Mouse (Mus musculus): ENCODE data around the gene Apoc2. TPM values are rescaled to one million over a fixed set of nuclear protein-coding genes. Genes with fewer than 3 reads are reported as not detected.
A peak's percentile ranks its signal among the peaks of the same experiment; 100 is the strongest.

The Apoc2 gene
- total RNA-seq, 2 experiments from 2014 or later = 8.0 TPM; not detected in 1

DNA sequence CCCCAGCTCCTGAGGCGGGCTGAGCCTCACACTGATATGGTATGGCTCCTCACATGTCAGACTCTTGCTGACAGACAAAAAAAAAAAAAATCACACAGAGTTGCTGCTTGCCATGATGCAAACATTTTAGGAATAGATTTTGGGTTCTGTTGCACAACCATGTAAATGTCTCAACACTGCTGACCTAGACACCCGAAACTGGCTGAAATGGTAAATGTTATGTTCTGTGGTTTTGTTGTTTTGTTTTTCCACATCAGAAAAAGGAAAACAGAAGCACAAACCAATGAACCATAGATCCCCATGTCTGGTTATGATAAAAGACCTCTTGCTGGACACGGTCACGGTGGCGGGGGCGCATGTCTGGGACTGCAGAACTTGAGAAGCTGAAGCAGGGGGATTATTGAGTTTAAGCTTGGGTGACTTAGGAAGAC lies 6.0 kb upstream of the Apoc2 start:
- ATAC-seq (replicated peaks; ENCODE audit: low FRiP score, poor library complexity, severe bottlenecking) = no peak

DNA sequence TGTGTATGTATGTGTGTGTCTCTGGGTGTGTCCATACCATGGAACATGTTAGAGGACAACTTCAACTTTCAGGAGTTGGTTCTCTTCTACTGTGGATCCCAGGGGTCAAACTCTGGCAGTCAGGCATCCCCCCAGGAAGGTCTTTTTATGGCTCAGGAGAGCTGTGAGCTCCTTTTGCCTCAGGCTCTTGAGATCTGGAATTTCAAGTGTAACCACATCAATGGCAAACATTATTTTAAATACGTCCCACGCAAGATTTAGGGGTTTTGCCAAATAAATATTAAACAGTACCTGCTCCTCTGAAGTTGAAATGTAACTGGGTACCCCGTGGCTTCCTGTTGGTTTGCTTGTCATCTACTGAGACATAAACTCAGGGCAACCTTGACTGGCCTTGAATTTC lies 5.2 kb upstream of the Apoc2 start:
- no peak for ATAC-seq (replicated peaks; ENCODE audit: low FRiP score, poor library complexity, severe bottlenecking)

DNA sequence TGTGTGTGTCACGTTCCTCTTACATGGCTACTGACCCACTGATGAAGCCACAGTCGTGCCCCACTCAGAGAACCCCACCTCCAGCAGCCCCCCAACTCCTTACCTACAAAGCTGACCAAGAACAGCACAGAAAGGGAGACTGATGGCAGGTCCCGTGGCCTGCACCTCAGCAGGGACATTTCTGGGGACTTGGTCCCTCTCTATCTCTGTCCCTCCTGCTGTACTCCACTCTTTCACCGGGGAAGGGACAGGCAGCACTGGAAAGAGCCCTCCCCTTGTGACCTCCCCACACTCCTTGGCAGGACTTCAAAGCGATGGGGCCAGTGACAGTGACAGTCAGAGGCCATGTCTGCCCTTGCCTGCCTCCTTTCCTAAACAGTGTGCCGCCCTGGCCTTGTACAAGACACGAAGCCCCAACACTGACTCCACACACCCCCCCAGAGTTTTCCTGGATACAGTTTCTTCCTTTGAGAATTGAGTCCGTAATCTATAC lies 3.5 kb upstream of the Apoc2 start, which contains the start of the genes Gm44805 and Apoc4:
Gm44805 (minus strand) TSS at position 222 of the 493 bp plus-strand sequence.
Apoc4 (minus strand) TSS at position 278 of the 493 bp plus-strand sequence.
- no peak for ATAC-seq (replicated peaks; ENCODE audit: low FRiP score, poor library complexity, severe bottlenecking)

DNA sequence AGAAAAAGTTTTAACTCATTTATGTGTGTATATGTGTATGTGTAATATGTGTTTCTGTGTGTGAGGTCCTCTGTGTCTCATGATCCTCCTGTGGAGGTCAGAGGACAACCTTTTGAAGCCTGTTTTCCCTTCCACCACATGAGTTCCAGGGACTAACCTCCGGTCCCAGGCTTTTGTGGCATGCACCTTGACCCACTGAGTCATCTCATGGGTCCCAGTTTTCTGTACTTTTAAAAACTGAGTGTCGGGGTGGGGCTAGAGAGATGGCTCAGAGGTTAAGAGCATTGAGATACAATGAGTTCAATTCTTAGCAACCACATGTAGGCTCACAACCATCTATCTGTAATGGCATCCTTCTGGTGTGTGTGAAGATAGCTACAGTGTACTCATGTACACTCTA lies 3.0 kb upstream of the Apoc2 start:
- ATAC-seq (replicated peaks; ENCODE audit: low FRiP score, poor library complexity, severe bottlenecking) = no peak

DNA sequence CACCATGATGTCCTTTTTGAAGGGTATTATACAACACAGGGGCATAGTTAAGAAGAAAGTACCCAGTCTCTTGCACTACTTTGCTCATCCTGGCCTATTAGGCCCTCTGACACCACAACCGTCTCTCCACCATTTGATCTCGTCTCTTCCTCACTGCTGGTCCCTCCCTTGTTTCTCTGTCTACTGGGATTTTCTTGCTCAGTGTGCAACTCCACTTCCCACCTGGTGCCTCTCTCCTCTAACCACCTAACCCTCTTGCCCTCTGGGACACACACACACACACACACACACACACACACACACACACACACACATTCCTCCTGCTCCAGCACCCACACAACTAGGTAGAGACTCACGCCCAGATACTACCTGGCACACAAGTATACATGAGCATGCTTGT lies 1.2 kb upstream of the Apoc2 start:
- no peak for ATAC-seq (replicated peaks; ENCODE audit: low FRiP score, poor library complexity, severe bottlenecking)

DNA sequence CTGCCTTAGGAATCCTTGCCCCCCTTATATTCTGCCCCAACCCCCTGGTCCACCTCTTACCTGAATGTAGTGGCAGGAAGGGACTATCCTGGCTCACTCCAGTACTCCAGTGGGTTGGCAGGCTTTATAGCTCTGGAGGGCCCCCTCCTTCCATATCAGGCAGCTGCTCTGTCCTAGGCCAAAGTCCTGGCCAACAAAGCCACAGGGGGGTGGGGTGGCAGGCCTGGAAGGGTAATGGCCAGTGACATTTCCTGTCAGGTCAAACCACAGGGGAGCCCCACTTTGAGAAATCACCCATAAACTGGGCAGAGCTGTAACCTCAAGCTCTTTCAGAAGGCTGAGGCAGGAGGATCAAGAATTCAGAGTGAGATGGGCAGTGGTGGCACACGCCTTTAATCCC lies 1.1 kb downstream of the Apoc2 start:
- ATAC-seq (replicated peaks; ENCODE audit: low FRiP score, poor library complexity, severe bottlenecking) = no peak

DNA sequence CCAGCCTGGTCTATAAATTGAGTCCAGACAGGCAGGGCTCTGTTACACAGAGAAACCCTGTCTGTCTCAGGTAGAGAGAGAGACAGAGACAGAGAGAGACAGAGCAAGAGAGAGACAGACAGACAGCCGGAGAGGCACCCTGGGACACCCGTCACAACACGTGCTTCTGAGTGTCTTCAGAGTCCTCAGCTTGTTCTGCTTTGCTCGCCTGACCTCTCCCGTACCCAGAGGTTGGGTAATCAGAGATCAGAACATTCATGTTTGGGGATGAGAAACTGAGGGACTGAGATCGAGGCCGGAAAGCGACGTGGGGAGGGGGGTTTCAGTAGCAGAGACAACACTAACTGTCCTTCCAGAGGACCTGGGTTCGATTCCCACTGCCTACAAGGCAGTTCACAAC lies 1.9 kb downstream of the Apoc2 start:
- ATAC-seq (replicated peaks; ENCODE audit: low FRiP score, poor library complexity, severe bottlenecking) = no peak

DNA sequence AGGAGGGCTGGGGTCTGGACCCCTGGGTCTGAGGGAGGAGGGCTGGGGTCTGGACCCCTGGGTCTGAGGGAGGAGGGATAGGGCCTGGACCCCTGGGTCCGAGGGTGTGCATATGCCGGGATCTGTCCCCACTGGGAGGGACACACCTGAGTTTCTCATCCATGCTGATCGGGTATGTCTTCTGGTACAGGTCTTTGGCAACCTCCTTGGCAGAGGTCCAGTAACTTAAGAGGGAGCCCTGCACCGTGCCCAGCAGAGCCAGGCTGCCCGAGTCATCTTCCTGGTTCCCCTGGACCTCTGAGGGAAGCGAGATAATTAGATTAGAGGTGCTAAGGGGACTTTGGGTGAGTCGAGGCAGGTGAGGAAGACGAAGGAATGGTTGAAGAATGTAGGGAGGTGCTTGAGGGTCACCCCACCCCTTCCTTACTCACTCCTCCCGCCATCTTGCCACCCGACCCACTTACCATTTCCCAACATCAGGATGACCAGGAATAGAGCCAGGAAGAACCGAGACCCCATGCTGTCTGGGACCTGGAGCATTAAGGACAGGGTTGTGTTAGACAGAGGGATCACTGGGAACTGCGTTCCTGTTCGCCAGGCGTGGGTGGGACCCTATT lies 4.5 kb downstream of the Apoc2 start:
- no peak for ATAC-seq (replicated peaks; ENCODE audit: low FRiP score, poor library complexity, severe bottlenecking)

DNA sequence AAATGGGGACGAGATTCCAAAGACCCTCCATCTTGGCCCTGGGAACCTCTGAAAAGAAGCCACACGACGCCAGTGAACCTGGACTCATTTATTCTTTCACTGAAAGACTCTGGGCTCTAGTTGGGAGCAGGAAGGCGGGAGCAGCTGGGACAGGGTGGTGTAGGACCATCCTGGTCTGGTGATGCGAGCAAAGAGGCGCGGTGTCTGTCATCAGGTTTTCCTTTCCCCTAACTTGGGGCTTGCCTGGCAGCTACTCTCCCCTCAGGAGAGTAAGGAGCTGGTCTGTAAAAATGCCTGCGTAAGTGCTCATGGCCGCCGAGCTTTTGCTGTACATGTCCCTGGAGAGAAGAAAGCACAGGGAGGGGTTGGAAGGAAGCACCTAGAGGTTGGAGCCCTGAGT lies 6.2 kb downstream of the Apoc2 start:
- ATAC-seq (replicated peaks; ENCODE audit: low FRiP score, poor library complexity, severe bottlenecking) = no peak

DNA sequence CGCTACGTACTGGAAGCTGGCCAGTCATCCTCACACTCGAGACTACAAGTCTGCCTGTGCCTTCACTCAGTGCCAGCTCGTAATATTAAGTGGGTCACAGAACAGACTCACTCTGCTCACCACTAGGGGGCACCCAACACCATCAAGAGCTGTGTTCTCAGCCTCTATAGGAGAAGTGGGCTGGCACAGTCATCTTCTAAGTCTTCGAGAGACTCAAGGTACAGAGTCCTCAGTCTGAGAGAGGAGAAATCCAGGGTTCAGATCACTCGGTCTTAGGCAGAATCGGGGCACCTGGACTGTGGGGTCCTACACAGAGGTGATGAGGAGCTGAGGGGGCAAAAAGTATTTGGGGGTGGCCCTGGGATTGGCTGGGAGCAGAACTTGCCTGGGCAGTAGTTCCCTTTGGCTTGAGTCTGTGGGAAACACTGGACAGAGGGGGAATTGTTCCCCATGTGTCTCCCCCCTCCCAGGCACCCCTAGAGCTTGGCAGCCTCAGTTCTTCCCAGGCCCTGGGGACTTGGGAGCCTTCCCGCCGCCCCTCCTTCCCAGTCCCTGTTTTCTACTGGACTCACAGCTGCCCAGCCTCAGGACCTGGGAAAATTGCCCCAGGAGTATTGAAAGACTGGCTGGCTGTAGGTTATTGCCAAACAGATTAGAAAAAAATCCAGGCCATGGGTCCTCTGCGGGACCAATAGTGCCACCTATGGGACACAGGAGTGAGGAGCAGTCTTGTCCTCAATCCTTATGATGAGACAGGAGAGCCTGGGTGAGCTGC lies 8.6 kb downstream of the Apoc2 start:
- peak; percentile 53 for ATAC-seq (replicated peaks; ENCODE audit: low FRiP score, poor library complexity, severe bottlenecking)

DNA sequence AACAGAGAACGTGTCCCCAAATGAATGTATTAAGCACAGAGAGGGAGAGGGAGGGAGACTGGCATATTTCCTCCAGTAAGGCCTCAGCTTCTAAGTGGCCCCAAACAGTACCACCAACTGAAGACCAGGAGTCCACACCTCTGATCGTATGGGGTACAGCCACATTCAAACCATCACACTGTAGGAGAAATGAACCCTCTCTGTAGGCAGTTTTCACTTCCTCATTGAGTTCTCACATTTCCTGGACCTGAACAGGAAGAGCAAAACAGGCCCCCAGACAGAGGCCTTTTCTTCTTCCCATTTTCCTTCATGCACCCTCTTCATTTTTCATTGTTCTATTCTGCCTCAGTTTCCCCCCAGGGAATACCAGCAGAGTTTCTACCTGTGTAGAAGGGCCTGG lies 10.3 kb downstream of the Apoc2 start:
- no peak for ATAC-seq (replicated peaks; ENCODE audit: low FRiP score, poor library complexity, severe bottlenecking)

DNA sequence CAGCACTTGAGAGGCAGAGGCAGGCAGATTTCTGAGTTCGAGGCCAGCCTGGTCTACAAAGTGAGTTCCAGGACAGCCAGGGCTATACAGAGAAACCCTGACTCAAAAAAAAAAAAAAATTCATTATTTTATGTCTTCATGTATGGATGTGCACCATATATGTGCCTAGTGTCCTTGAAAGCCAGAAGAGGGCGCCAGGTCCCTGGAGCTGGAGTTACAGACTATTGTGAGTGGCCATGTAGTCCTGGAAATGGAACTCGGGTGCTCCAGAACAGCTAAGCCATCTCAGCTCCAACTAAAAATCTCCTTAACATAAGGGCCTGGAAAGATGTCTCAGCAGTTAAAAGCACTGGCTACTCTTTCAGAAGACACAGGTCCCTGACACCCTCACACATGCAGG lies 11.0 kb downstream of the Apoc2 start:
- no peak for ATAC-seq (replicated peaks; ENCODE audit: low FRiP score, poor library complexity, severe bottlenecking)

DNA sequence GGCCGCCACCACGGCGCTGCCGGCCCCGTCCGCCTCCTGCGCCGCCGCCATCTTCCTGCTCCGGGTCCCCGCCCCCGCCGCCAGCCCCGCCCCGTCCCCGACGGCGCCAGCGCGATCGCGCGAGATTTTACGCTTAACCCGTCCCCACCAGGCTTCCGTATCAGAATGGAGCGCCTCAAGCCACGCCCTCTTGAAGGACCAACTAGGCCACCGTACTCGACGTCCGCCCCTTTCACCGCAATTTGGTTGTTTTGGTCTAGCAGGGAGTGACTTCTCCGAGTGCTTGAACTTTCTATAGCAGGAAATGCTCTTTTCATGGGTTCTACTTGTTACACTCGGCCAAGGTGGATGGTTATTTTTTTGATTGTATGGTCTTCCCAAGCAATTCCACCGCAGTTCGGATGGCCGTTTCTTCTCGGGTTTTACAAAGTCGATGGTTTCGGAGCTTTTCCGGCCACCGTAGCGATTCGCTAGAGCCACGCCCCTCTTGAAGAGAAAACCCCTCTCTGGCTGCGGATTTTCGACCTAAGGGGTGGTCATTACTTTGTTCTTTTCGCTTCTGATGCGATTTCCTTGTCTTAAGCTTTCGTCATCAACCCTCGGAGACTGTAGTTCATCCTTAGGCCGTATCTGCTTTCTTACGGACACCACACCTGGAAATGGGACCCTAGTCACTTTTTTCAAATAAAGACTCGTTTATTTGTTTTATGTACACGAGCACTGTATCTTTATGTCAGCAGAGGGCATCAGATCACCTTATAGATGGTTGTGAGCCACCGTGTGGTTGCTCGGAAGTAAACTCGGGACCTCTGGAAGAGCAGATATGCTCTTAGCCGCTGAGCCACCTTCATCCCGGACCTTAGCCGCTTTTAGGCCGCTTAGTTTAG lies 12.5 kb downstream of the Apoc2 start, which contains the start of gene Clptm1:
Clptm1 (minus strand) TSS at position 79 of the 887 bp plus-strand sequence.
- peak; percentile 82 for ATAC-seq (replicated peaks; ENCODE audit: low FRiP score, poor library complexity, severe bottlenecking)

DNA sequence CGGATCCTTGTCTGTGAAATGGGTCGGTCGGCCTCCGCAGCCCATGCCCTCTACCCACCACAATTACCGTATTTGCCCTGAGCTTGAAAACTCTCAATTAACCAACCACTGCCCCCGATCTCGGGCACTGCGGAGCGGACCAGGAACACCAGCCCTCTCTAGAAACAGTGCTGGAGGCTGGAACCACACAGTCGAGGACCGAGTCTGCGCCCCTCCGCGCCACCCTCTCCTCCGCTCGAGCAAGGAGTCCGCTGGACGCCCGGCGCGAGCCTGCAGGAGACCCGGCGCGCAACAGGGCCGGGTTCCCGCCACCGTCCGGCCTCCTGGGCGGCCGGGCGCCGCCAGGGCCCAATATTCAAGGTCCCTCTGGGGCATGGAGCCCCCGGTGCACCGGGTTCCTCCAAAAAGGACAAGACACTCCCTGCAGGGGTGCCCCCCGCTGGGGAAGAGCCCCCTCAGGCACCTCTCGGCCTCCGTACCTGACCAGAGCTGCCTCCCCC lies 13.2 kb downstream of the Apoc2 start:
- ATAC-seq (replicated peaks; ENCODE audit: low FRiP score, poor library complexity, severe bottlenecking) = peak; percentile 17

DNA sequence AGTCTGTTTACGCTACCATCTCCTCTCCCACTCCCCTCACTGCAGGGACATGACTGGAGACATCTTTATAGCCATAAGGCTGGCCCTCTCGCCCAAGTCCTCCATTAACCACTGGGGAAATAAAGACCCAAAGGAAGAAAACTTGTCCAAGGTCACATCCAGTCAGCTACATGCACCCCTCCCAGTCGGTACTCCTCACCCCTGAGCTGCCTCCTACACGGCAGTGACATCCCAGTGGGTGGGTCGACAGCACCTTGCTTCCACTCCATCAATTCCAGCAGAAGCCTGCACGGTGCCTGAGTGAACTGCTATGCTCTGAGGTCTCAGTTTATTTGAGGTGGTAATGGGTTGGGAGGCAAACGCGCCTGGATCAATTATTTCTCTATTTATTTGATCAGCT lies 13.8 kb downstream of the Apoc2 start:
- no peak for ATAC-seq (replicated peaks; ENCODE audit: low FRiP score, poor library complexity, severe bottlenecking)

DNA sequence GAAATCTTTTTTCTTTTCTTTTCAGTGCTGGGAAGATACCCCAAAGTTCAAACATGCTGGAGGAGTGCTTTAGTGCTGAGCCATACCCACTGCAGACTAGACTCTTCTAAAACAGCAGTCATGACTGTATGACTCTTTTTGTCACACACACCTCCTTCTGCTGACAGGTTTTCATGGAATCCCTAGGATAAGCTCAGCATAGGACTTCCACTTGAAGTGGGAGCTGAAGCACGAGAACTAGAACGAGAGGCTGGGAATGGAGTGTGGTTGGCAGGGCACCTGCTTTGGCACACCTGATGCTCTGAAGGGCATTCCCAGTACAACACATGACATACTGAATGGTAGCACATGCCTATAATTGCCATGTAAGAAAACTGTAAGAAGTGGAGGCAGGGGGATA lies 25.1 kb downstream of the Apoc2 start:
- no peak for ATAC-seq (replicated peaks; ENCODE audit: low FRiP score, poor library complexity, severe bottlenecking)

DNA sequence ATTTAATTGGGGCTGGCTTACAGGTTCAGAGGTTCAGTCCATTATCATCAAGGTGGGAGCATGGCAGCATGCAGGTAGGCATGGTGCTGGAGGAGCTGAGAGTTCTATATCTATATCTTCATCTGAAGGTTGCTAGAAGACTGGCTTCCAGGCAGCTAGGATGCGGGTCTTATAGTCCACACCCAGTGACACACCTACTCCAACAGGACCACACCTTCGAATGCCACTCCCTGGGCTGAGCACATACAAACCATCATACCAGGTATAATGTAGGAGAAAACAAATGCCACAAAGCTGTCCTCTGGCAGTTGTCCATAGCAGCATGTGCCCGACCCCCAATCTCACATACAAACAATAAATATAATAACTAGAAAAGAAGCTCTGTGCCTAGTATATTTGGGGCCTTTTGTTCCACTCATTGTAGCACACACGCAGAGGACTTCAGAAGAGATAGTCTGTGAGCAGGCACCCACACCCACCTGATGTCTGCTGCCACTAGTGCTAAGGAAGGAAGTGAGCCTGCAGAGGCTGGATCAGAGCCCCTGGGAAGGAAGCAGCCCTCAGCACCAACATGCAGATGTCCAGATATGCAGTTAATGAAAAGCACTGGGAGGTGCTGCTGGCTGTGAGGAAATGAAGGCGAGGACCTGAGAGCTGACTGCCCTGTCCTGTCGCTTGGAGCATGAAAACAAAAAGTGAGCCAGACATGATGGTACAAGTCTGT lies 26.5 kb downstream of the Apoc2 start:
- no peak; the same call in 1 of the 2 replicates for ATAC-seq (replicated peaks; ENCODE audit: low FRiP score, poor library complexity, severe bottlenecking)

DNA sequence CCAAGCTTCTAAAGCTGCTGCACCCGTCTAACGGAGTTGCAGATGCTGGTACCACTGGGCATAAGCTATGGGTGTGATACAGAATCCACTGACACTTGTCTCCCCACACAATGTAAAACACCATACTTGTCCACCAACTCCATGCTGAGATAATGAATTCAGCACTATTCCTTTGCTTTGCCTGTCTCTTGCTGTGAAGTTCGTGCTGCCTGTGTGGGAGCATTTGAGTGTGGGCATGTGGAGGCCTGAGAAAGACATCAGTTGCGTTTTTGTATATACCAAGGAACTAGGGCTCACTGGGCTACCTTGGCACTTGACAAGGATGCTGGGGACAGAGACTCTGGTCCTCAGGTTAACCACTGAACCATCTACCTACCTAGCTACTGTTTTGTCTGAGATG lies 36.5 kb downstream of the Apoc2 start:
- no peak for ATAC-seq (replicated peaks; ENCODE audit: low FRiP score, poor library complexity, severe bottlenecking)

DNA sequence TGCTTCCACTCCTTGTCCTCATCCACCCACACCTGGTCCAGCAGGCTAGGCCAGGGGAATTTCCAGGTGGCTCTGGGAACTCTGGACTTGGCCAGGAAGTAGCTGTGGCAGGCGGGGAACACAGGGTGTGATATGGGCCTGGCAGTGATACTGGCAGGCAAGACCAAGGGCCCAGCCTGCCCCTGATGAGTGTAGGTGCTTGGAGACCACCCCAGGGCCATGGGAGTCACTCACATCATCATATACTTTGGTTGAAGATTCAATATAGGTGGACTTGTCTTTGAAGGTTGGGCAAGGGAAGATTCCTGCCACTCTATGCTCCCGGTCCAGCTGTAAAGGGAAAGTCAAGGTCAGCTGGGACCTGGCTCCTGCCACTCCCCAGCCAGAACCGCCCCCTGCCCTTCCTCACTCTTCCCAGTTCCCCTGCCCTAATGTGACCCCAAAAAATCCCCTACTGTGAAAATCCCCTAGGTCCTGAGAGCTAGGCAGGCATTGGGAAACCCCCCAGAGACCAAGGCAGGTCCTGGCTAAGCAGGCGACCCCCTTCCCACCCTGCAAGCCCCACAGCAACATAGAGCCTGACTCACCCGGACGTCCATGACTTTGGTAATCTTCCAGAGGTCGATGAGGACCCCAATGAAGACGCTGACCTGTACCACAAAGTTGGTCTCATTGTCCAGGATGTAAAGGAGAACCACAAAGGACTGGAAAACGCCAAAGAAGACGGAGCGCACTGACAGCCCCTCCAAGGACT lies 42.5 kb downstream of the Apoc2 start:
- no peak for ATAC-seq (replicated peaks; ENCODE audit: low FRiP score, poor library complexity, severe bottlenecking)
